Mouse (Mus musculus) Muller cell, postnatal 12 days (primary cell): Measurements from ENCODE around the gene Ccl25.
"Not testable (repeated sequence)": the region's sequence is repeated elsewhere in the genome, so short reads cannot be mapped to it uniquely, and the experiment has no call there.

Source experiments
- DNase-seq: peaks from one replicate; pipeline ENCODE4 v3.0.0-alpha.2; 2015; ENCODE audit errors: inconsistent ontology term

Ccl25 gene

GRCm38 (mm10) chr8:4340207-4340606 lies 15.2 kb downstream of the Ccl25 start:
- DNase-seq: no peak

- no peak for DNase-seq
Measured at GRCm38 (mm10) chr8:4347661-4348060, 22.7 kb downstream of the Ccl25 start.

- no peak for DNase-seq
Measured at GRCm38 (mm10) chr8:4348275-4348674, 23.3 kb downstream of the Ccl25 start.

- no peak for DNase-seq
Measured at GRCm38 (mm10) chr8:4349335-4349734, 24.3 kb downstream of the Ccl25 start.

GRCm38 (mm10) chr8:4350618-4351017 lies 25.6 kb downstream of the Ccl25 start:
- no peak for DNase-seq

- DNase-seq: not testable (repeated sequence)
Measured at GRCm38 (mm10) chr8:4352562-4352961, 27.6 kb downstream of the Ccl25 start.

- no peak for DNase-seq
Measured at GRCm38 (mm10) chr8:4353741-4354140, 28.7 kb downstream of the Ccl25 start.

GRCm38 (mm10) chr8:4354516-4354915 lies 29.5 kb downstream of the Ccl25 start:
- DNase-seq: no peak

- DNase-seq: no peak
Measured at GRCm38 (mm10) chr8:4355455-4355854, 30.4 kb downstream of the Ccl25 start.

- peak; percentile 60 for DNase-seq
Measured at GRCm38 (mm10) chr8:4359362-4359761, 34.4 kb downstream of the Ccl25 start.

- no peak for DNase-seq
Measured at GRCm38 (mm10) chr8:4360922-4361321, 35.9 kb downstream of the Ccl25 start.

- DNase-seq: no peak
Measured at GRCm38 (mm10) chr8:4366189-4366588, 41.2 kb downstream of the Ccl25 start.

- DNase-seq: peak; percentile 35
Measured at GRCm38 (mm10) chr8:4367808-4368207, 42.8 kb downstream of the Ccl25 start.

- no peak for DNase-seq
Measured at GRCm38 (mm10) chr8:4368470-4368869, 43.5 kb downstream of the Ccl25 start.

GRCm38 (mm10) chr8:4370078-4370477 lies 45.1 kb downstream of the Ccl25 start:
- peak; percentile 54 for DNase-seq

- no peak for DNase-seq
Measured at GRCm38 (mm10) chr8:4372657-4373056, 47.6 kb downstream of the Ccl25 start.

- DNase-seq: no peak
Measured at GRCm38 (mm10) chr8:4401442-4401841, 76.4 kb downstream of the Ccl25 start.

- DNase-seq: no peak
Measured at GRCm38 (mm10) chr8:4403960-4404879, 79.2 kb downstream of the Ccl25 start.

- peak; percentile 46 for DNase-seq
Measured at GRCm38 (mm10) chr8:4404880-4405261, 79.9 kb downstream of the Ccl25 start.

- not testable (repeated sequence) for DNase-seq
Measured at GRCm38 (mm10) chr8:4408425-4408824, 83.4 kb downstream of the Ccl25 start.
